In genomic region chr10:18070616-18071015, GRCm38 (mm10) we compare ENCODE assay signal across 10 mouse cellular contexts. TPM values are rescaled to one million over a fixed set of nuclear protein-coding genes. Genes with fewer than 3 reads are reported as not detected.
A peak's percentile ranks its signal among the peaks of the same experiment; 100 is the strongest.
DNase-seq lines count a peak whose midpoint lies in the region; ATAC-seq and TF ChIP-seq lines count a peak whose summit lies in the region.
"Had no signal": no experiment of that assay in that cellular context is flagged by ENCODE, and none has a peak within 500 bp of the region (broad histone marks: within the 10 kb centered on the region; RNA-seq: fewer than 3 reads in every experiment).

No protein-coding gene starts in this region.

- peaks cover 6% of the 10 kb centered on the region for H3K79me2 ChIP-seq in heart, adult 2 months (replicated peaks; ENCODE audit: control insufficient read depth, insufficient read depth, low read length)

- no peak for DNase-seq in heart, embryonic 10.5 days (ENCODE audit: low spot score)
- DNase-seq in heart, adult 2 months = no peak
- DNase-seq in kidney, postnatal 0 days (ENCODE audit: low spot score) = no peak
- DNase-seq in kidney, adult 11 months = no peak
- DNase-seq in urinary bladder, postnatal 14 days (ENCODE audit: low spot score) = no peak
- no peak for DNase-seq in adrenal gland, postnatal 14 days

- no peak overlapping the region for H3K4me2 ChIP-seq in kidney, postnatal 0 days (ENCODE audit: low read length)
- H3K4me2 ChIP-seq: liver, embryonic 15.5 days had no signal

- peak overlapping the region; percentile 36; the same call in 1 of the 2 replicates for H3K27ac ChIP-seq in heart, embryonic 10.5 days
- H3K27ac ChIP-seq in heart, adult 2 months = no peak overlapping the region
- 0 out of 2 replicates have a peak overlapping the region, but pooled peaks have one; percentile 26 for H3K27ac ChIP-seq in kidney, postnatal 0 days
- H3K27ac ChIP-seq: liver, embryonic 15.5 days had no signal

- ATAC-seq in kidney, postnatal 0 days (replicated peaks; ENCODE audit: low FRiP score, low read depth) = no peak
- ATAC-seq in common myeloid progenitor, adult 5-6 weeks (replicated peaks; ENCODE audit: low read depth, poor library complexity, severe bottlenecking) = peak; percentile 89
- ATAC-seq in megakaryocyte-erythroid progenitor cell, adult 5-6 weeks (replicated peaks; ENCODE audit: low FRiP score, low TSS enrichment, poor library complexity, severe bottlenecking) = 0 out of 2 replicates have a peak, but pooled peaks have one; percentile 25

- no peaks in the 10 kb centered on the region for H3K9me3 ChIP-seq in heart, embryonic 10.5 days
- no peaks in the 10 kb centered on the region for H3K9me3 ChIP-seq in kidney, postnatal 0 days (replicated peaks; ENCODE audit: low read length)
- H3K9me3 ChIP-seq: liver, embryonic 15.5 days; megakaryocyte, embryonic 14.5 days had no signal

- TF ChIP-seq POLR2A in heart, adult 2 months (IDR thresholded peaks at IDR 0.05; ENCODE audit: insufficient read depth, low read depth, low read length) = no peak

- intact Hi-C loops in heart, adult 2 months (cut with DNase I) = no loop called here

- H3K27me3 ChIP-seq in heart, embryonic 10.5 days (ENCODE audit: insufficient read depth, poor library complexity, severe bottlenecking) = no peaks in the 10 kb centered on the region
- H3K27me3 ChIP-seq in heart, adult 2 months (ENCODE audit: control insufficient read depth, insufficient read depth, low read length) = no peaks in the 10 kb centered on the region
- no peaks in the 10 kb centered on the region for H3K27me3 ChIP-seq in kidney, postnatal 0 days (ENCODE audit: insufficient read depth, low read length)
- H3K27me3 ChIP-seq: liver, embryonic 15.5 days; megakaryocyte, embryonic 14.5 days had no signal

- 88% methylated on average over 2 of the region's 2 CpGs for WGBS in heart, embryonic 10.5 days
- WGBS in heart, adult 2 months = 32% methylated on average over 2 of the region's 2 CpGs
- WGBS in kidney, postnatal 0 days = 48% methylated on average over 2 of the region's 2 CpGs

- H3K36me3 ChIP-seq in heart, embryonic 10.5 days = no peaks in the 10 kb centered on the region
- peaks cover 4% of the 10 kb centered on the region for H3K36me3 ChIP-seq in heart, adult 2 months (ENCODE audit: control insufficient read depth, insufficient read depth, low read length)
- H3K36me3 ChIP-seq in kidney, postnatal 0 days (ENCODE audit: insufficient read depth, low read length) = no peaks in the 10 kb centered on the region
- H3K36me3 ChIP-seq: liver, embryonic 15.5 days had no signal

- TF ChIP-seq CTCF in heart, adult 2 months (IDR thresholded peaks at IDR 0.05) = no peak
- TF ChIP-seq CTCF in kidney, postnatal 0 days (IDR thresholded peaks at IDR 0.05; ENCODE audit: low read depth) = no peak

- H3K9ac ChIP-seq in heart, adult 2 months (ENCODE audit: low read depth, low read length) = no peak overlapping the region
- no peak overlapping the region for H3K9ac ChIP-seq in kidney, postnatal 0 days (ENCODE audit: low read depth, low read length)
- H3K9ac ChIP-seq: liver, embryonic 15.5 days had no signal

- peaks cover 58% of the 10 kb centered on the region for H3K4me1 ChIP-seq in heart, embryonic 10.5 days
- H3K4me1 ChIP-seq in heart, adult 2 months (ENCODE audit: control insufficient read depth, insufficient read depth, low read length) = peaks cover 16% of the 10 kb centered on the region
- H3K4me1 ChIP-seq in kidney, postnatal 0 days (replicated peaks; ENCODE audit: insufficient read depth, low read length) = peaks cover 9% of the 10 kb centered on the region

- TF ChIP-seq EP300 in heart, adult 2 months (IDR thresholded peaks at IDR 0.05; ENCODE audit: insufficient read depth, low read depth, low read length) = no peak

- H3K4me3 ChIP-seq in heart, embryonic 10.5 days = no peak overlapping the region
- H3K4me3 ChIP-seq in heart, adult 2 months = no peak overlapping the region
- H3K4me3 ChIP-seq in kidney, postnatal 0 days (replicated peaks; ENCODE audit: low read depth, low read length) = no peak overlapping the region
- H3K4me3 ChIP-seq: liver, embryonic 15.5 days; megakaryocyte, embryonic 14.5 days had no signal

RNA-seq across cellular contexts. Expression of gene Reps1, which starts 15.0 kb away (rescaled TPM):
- polyA plus RNA-seq in heart, embryonic 10.5 days (2016; fragmentation: Nextera tagmentation; extraction: Ambion mirVana) = 10.2 and 10.6 TPM in 2 replicates
- 10 to 100 TPM; 28.3 to 31.9 TPM for total RNA-seq in heart, adult 2 months (2021)
- polyA plus RNA-seq in heart, adult 2 months (2012; rRNA removed) = 34.1 and 44.6 TPM in 2 replicates
- 13.7 and 19.5 TPM in 2 replicates for polyA plus RNA-seq in kidney, postnatal 0 days (2015; fragmentation: Nextera tagmentation; extraction: Ambion mirVana)
- total RNA-seq in common myeloid progenitor, adult 5-6 weeks (2017) = 45.4 and 50.2 TPM in 2 replicates
- total RNA-seq in megakaryocyte-erythroid progenitor cell, adult 5-6 weeks (2014; fragmentation: Nextera tagmentation) = 44.4 and 55.8 TPM in 2 replicates
- 23.0 and 25.5 TPM in 2 replicates for total RNA-seq in megakaryocyte-erythroid progenitor cell, adult 5-6 weeks (2017)
- total RNA-seq in adrenal gland, postnatal 14 days (2021) = 31.1 and 35.7 TPM in 2 replicates

RNA-seq across cellular contexts. Expression of gene Abracl, which starts 47.5 kb away (rescaled TPM):
- 190 and 216 TPM in 2 replicates for polyA plus RNA-seq in heart, embryonic 10.5 days (2016; fragmentation: Nextera tagmentation; extraction: Ambion mirVana)
- 10 to 100 TPM; 25.3 to 27.0 TPM for total RNA-seq in heart, adult 2 months (2021)
- 13.9 and 20.7 TPM in 2 replicates for polyA plus RNA-seq in heart, adult 2 months (2012; rRNA removed)
- 192 and 194 TPM in 2 replicates for polyA plus RNA-seq in kidney, postnatal 0 days (2015; fragmentation: Nextera tagmentation; extraction: Ambion mirVana)
- total RNA-seq in common myeloid progenitor, adult 5-6 weeks (2017) = 349 and 398 TPM in 2 replicates
- 83.6 and 104 TPM in 2 replicates for total RNA-seq in megakaryocyte-erythroid progenitor cell, adult 5-6 weeks (2014; fragmentation: Nextera tagmentation)
- total RNA-seq in megakaryocyte-erythroid progenitor cell, adult 5-6 weeks (2017) = 129 and 168 TPM in 2 replicates
- total RNA-seq in adrenal gland, postnatal 14 days (2021) = 30.6 and 37.8 TPM in 2 replicates
